Mouse (Mus musculus) liver, embryonic 14.5 days (tissue): ENCODE data around the gene Serpinb11.
A peak's percentile ranks its signal among the peaks of the same experiment; 100 is the strongest.

ENCODE experiments used
- CTCF ChIP-seq: IDR thresholded peaks from 2 replicates; pipeline ENCODE4 v1.5.1; 2016; ENCODE audit warnings: antibody characterized with exemption, low read depth, control low read depth
- EP300 ChIP-seq: IDR thresholded peaks from 2 replicates; pipeline ENCODE4 v1.6.1; 2016; ENCODE audit warnings: antibody characterized with exemption, low read depth

DNA sequence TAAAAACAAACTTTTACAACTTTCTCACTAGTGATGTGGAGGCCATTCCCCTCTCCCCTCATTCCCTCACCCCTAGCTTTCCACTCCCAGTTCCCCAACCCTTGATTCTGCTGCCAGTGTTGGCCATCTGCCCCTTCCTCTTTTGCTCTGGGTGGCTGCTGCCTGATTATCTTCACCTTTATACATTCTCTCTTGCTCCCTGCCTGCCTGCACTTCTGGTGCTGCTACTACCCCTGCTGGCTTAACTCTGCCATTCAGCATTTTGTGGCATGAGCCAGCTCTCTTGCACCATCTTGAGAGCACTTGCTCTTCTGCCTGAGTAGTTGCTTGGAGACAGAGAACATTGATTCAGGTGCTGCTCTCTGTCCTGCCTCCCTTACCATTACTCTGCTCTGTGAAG lies 15.0 kb upstream of the Serpinb11 start:
- 0 out of 2 replicates have a peak, but pooled peaks have one; percentile 14 for TF ChIP-seq CTCF
- TF ChIP-seq EP300, result no peak
